Mouse (Mus musculus): ENCODE data around the gene Pou3f3. TPM values are rescaled to one million over a fixed set of nuclear protein-coding genes. Genes with fewer than 3 reads are reported as not detected.

Pou3f3 gene
- polyA plus RNA-seq, 1 experiment from 2014 or later, result not detected

- no peak overlapping the region for H3K4me2 ChIP-seq (ENCODE audit: low read length)
- 6% methylated on average over 4 of the region's 4 CpGs for WGBS
- peaks cover 8 to 9% of the 10 kb centered on the region in 2 experiments; a peak in 2 of 4 replicates for H3K4me1 ChIP-seq (ENCODE audit: control insufficient read depth in 2 of 2, insufficient read depth in 2 of 2, low read length in 2 of 2)
- no peaks in the 10 kb centered on the region for H3K36me3 ChIP-seq (ENCODE audit: control insufficient read depth, insufficient read depth, low read length)
- no peak overlapping the region for H3K9ac ChIP-seq (ENCODE audit: low read length)
- no peaks in the 10 kb centered on the region for H3K9me3 ChIP-seq (ENCODE audit: control insufficient read depth, low read length)
- no peak overlapping the region for H3K4me3 ChIP-seq (ENCODE audit: control insufficient read depth in 1 of 2, insufficient read depth in 1 of 2, low read depth in 1 of 2, low read length in 2 of 2)
- H3K27me3 ChIP-seq (ENCODE audit: control insufficient read depth, insufficient read depth, low read length), result peaks cover 93% of the 10 kb centered on the region
- no peak for ATAC-seq (ENCODE audit: insufficient number of reproducible peaks, insufficient read depth, low FRiP score, low read depth)
- no peak overlapping the region for H3K27ac ChIP-seq (replicated peaks in 1 of 2; ENCODE audit: control insufficient read depth in 1 of 2, insufficient read depth in 1 of 2, low read depth in 2 of 2, low read length in 2 of 2)
Observed at GRCm38 (mm10) chr1:42690024-42690575, 5.5 kb upstream of the Pou3f3 start.

- no peak overlapping the region for H3K27ac ChIP-seq (replicated peaks in 1 of 2; ENCODE audit: control insufficient read depth in 1 of 2, insufficient read depth in 1 of 2, low read depth in 2 of 2, low read length in 2 of 2)
- 4% methylated on average over 9 of the region's 9 CpGs for WGBS
Observed at GRCm38 (mm10) chr1:42691202-42692170, 4.1 kb upstream of the Pou3f3 start.

GRCm38 (mm10) chr1:42692221-42692620 is 3.3 kb upstream of the Pou3f3 start:
- Histone ChIP-seq H3K27ac (replicated peaks in 1 of 2; ENCODE audit: control insufficient read depth in 1 of 2, insufficient read depth in 1 of 2, low read depth in 2 of 2, low read length in 2 of 2) (no peak overlapping the region), H3K9ac (ENCODE audit: low read length) (no peak overlapping the region), H3K4me3 (ENCODE audit: control insufficient read depth in 1 of 2, insufficient read depth in 1 of 2, low read depth in 1 of 2, low read length in 2 of 2) (no peak overlapping the region), H3K36me3 (ENCODE audit: control insufficient read depth, insufficient read depth, low read length) (no peaks in the 10 kb centered on the region), H3K27me3 (ENCODE audit: control insufficient read depth, insufficient read depth, low read length) (peaks cover 91% of the 10 kb centered on the region), H3K4me1 (ENCODE audit: control insufficient read depth in 2 of 2, insufficient read depth in 2 of 2, low read length in 2 of 2) (peaks cover 7 to 18% of the 10 kb centered on the region in 2 experiments; a peak in 3 of 4 replicates), H3K9me3 (ENCODE audit: control insufficient read depth, low read length) (no peaks in the 10 kb centered on the region), H3K4me2 (ENCODE audit: low read length) (no peak overlapping the region)
- no peak for ATAC-seq (ENCODE audit: insufficient number of reproducible peaks, insufficient read depth, low FRiP score, low read depth)
- WGBS, result 10% methylated on average over 1 of the region's 1 CpGs

More at GRCm38 (mm10) chr1:42691202-42692170, 4.1 kb upstream of the Pou3f3 start:
- peaks cover 94% of the 10 kb centered on the region for H3K27me3 ChIP-seq (ENCODE audit: control insufficient read depth, insufficient read depth, low read length)
- no peaks in the 10 kb centered on the region for H3K9me3 ChIP-seq (ENCODE audit: control insufficient read depth, low read length)
- no peak overlapping the region for H3K4me3 ChIP-seq (ENCODE audit: control insufficient read depth in 1 of 2, insufficient read depth in 1 of 2, low read depth in 1 of 2, low read length in 2 of 2)
- H3K4me1 ChIP-seq (ENCODE audit: control insufficient read depth in 2 of 2, insufficient read depth in 2 of 2, low read length in 2 of 2), result peaks cover 8 to 13% of the 10 kb centered on the region in 2 experiments; a peak in 3 of 4 replicates
- H3K4me2 ChIP-seq (ENCODE audit: low read length), result no peak overlapping the region
- H3K9ac ChIP-seq (ENCODE audit: low read length), result no peak overlapping the region
- no peaks in the 10 kb centered on the region for H3K36me3 ChIP-seq (ENCODE audit: control insufficient read depth, insufficient read depth, low read length)
- no peak for ATAC-seq (ENCODE audit: insufficient number of reproducible peaks, insufficient read depth, low FRiP score, low read depth)

GRCm38 (mm10) chr1:42693101-42693715 is 2.4 kb upstream of the Pou3f3 start:
- Histone ChIP-seq H3K4me2 (ENCODE audit: low read length) (peak overlapping the region; percentile 77), H3K27me3 (ENCODE audit: control insufficient read depth, insufficient read depth, low read length) (peaks cover 91% of the 10 kb centered on the region), H3K9me3 (ENCODE audit: control insufficient read depth, low read length) (no peaks in the 10 kb centered on the region), H3K27ac (replicated peaks in 1 of 2; ENCODE audit: control insufficient read depth in 1 of 2, insufficient read depth in 1 of 2, low read depth in 2 of 2, low read length in 2 of 2) (no peak overlapping the region), H3K4me3 (ENCODE audit: control insufficient read depth in 1 of 2, insufficient read depth in 1 of 2, low read depth in 1 of 2, low read length in 2 of 2) (peak overlapping the region in 1 of 2 experiments; percentile 51; a peak in 2 of 4 replicates), H3K36me3 (ENCODE audit: control insufficient read depth, insufficient read depth, low read length) (no peaks in the 10 kb centered on the region), H3K9ac (ENCODE audit: low read length) (no peak overlapping the region), H3K4me1 (ENCODE audit: control insufficient read depth in 2 of 2, insufficient read depth in 2 of 2, low read length in 2 of 2) (peaks cover 7 to 27% of the 10 kb centered on the region in 2 experiments; a peak in 3 of 4 replicates)
- WGBS, result 1% methylated on average over 21 of the region's 21 CpGs
- no peak for ATAC-seq (ENCODE audit: insufficient number of reproducible peaks, insufficient read depth, low FRiP score, low read depth)

DNA sequence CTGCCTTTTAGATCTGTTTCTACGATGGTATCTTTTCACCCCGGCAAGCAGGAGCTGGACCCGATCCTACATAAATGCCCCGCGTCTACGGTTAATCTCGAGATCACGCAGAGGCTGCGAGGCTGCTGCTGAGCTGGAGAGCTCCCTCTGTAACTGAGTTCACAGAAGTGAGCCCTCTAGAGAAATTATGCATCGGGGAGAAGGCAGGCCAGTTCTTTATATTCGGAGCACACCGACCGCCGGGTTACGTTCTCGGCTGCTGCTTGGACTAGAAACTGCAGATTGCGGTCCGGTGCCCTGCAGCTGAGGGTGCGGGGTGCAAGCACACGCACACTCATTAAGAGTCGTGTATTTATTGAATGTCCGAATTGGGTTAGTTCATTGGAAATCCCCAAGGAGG is 1.7 kb upstream of the Pou3f3 start:
- Histone ChIP-seq H3K9me3 (ENCODE audit: control insufficient read depth, low read length) (no peaks in the 10 kb centered on the region), H3K27me3 (ENCODE audit: control insufficient read depth, insufficient read depth, low read length) (peaks cover 91% of the 10 kb centered on the region), H3K36me3 (ENCODE audit: control insufficient read depth, insufficient read depth, low read length) (no peaks in the 10 kb centered on the region), H3K27ac (replicated peaks in 1 of 2; ENCODE audit: control insufficient read depth in 1 of 2, insufficient read depth in 1 of 2, low read depth in 2 of 2, low read length in 2 of 2) (no peak overlapping the region), H3K9ac (ENCODE audit: low read length) (no peak overlapping the region), H3K4me3 (ENCODE audit: control insufficient read depth in 1 of 2, insufficient read depth in 1 of 2, low read depth in 1 of 2, low read length in 2 of 2) (peak overlapping the region; percentile 44 to 51), H3K4me1 (ENCODE audit: control insufficient read depth in 2 of 2, insufficient read depth in 2 of 2, low read length in 2 of 2) (peaks cover 7 to 34% of the 10 kb centered on the region in 2 experiments; a peak in 3 of 4 replicates), H3K4me2 (ENCODE audit: low read length) (peak overlapping the region; percentile 77)
- under 1% methylated on average over 22 of the region's 22 CpGs for WGBS
- ATAC-seq (ENCODE audit: insufficient number of reproducible peaks, insufficient read depth, low FRiP score, low read depth), result no peak

DNA sequence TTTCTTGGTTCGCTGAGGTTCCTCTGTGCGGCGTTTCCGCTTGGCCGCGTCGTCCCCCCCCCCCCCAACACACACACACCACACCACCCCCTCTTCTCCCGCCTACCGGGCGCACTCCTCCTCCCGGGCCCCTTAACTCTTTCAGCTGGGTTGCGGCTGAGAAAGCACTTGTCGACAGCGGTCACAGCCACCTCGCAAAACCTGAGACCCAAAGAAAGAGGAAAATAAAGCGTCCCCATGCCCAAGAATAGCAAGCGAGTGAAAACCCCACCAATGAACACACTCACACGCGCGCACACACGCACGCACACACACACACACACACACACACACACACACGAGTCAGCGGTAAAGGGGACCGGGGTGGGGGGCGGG is 1.3 kb upstream of the Pou3f3 start:
- peaks cover 91% of the 10 kb centered on the region for H3K27me3 ChIP-seq (ENCODE audit: control insufficient read depth, insufficient read depth, low read length)
- H3K9ac ChIP-seq (ENCODE audit: low read length), result no peak overlapping the region; the same call in 1 of the 2 replicates
- H3K27ac ChIP-seq (replicated peaks in 1 of 2; ENCODE audit: control insufficient read depth in 1 of 2, insufficient read depth in 1 of 2, low read depth in 2 of 2, low read length in 2 of 2), result no peak overlapping the region
- H3K9me3 ChIP-seq (ENCODE audit: control insufficient read depth, low read length), result no peaks in the 10 kb centered on the region
- H3K4me1 ChIP-seq (ENCODE audit: control insufficient read depth in 2 of 2, insufficient read depth in 2 of 2, low read length in 2 of 2), result peaks cover 7 to 35% of the 10 kb centered on the region in 2 experiments; a peak in 3 of 4 replicates
- H3K36me3 ChIP-seq (ENCODE audit: control insufficient read depth, insufficient read depth, low read length), result no peaks in the 10 kb centered on the region
- no peak for ATAC-seq (ENCODE audit: insufficient number of reproducible peaks, insufficient read depth, low FRiP score, low read depth)
- peak overlapping the region; percentile 44 to 51 for H3K4me3 ChIP-seq (ENCODE audit: control insufficient read depth in 1 of 2, insufficient read depth in 1 of 2, low read depth in 1 of 2, low read length in 2 of 2)
- under 1% methylated on average over 20 of the region's 26 CpGs for WGBS
- peak overlapping the region; percentile 77 for H3K4me2 ChIP-seq (ENCODE audit: low read length)

All from heart, embryonic 14.5 days (tissue).